Mouse (Mus musculus): ENCODE data around the gene Neurl3. TPM values are rescaled to one million over a fixed set of nuclear protein-coding genes. Genes with fewer than 3 reads are reported as not detected.

Neurl3 gene
- 10.2 and 15.0 TPM in 2 replicates for polyA plus RNA-seq (2012; ENCODE audit: insufficient read depth, low replicate concordance)

GRCm38 (mm10) chr1:36274455-36274854 lies at the start of gene Neurl3:
Gene Neurl3 (minus strand): TSS chr1:36274679.
- peaks cover 6% of the 10 kb centered on the region for H3K27me3 ChIP-seq (replicated peaks)
- peaks cover 86% of the 10 kb centered on the region for H3K4me1 ChIP-seq
- peak within 1 kb of the TSS; percentile 92 for H3K4me3 ChIP-seq (replicated peaks)
- H3K36me3 ChIP-seq (replicated peaks; ENCODE audit: low read length): peaks cover 16% of the 10 kb centered on the region
- TF ChIP-seq GATA1 (IDR thresholded peaks at IDR 0.05; ENCODE audit: borderline replicate concordance, low read length): no peak
- H3K9me3 ChIP-seq: no peaks in the 10 kb centered on the region

- TF ChIP-seq GATA1 (IDR thresholded peaks at IDR 0.05; ENCODE audit: borderline replicate concordance, low read length) (no peak), FLI1 (IDR thresholded peaks at IDR 0.05; ENCODE audit: low read length) (no peak)
- Histone ChIP-seq H3K9me3 (no peaks in the 10 kb centered on the region), H3K27me3 (replicated peaks) (peaks cover 45% of the 10 kb centered on the region), H3K4me3 (replicated peaks) (no peak overlapping the region), H3K4me1 (no peaks in the 10 kb centered on the region), H3K36me3 (replicated peaks; ENCODE audit: low read length) (peaks cover 23% of the 10 kb centered on the region)
Observed at GRCm38 (mm10) chr1:36323746-36324448, 49.4 kb upstream of the Neurl3 start.

GRCm38 (mm10) chr1:36323076-36323475 lies 48.6 kb upstream of the Neurl3 start:
- Histone ChIP-seq H3K4me3 (replicated peaks) (no peak overlapping the region), H3K27me3 (replicated peaks) (peaks cover 53% of the 10 kb centered on the region), H3K9me3 (no peaks in the 10 kb centered on the region), H3K4me1 (no peaks in the 10 kb centered on the region), H3K36me3 (replicated peaks; ENCODE audit: low read length) (peaks cover 23% of the 10 kb centered on the region)
- TF ChIP-seq FLI1 (IDR thresholded peaks at IDR 0.05; ENCODE audit: low read length) (no peak), GATA1 (IDR thresholded peaks at IDR 0.05; ENCODE audit: borderline replicate concordance, low read length) (no peak)

- Histone ChIP-seq H3K9me3 (no peaks in the 10 kb centered on the region), H3K27me3 (replicated peaks) (peaks cover 62% of the 10 kb centered on the region), H3K4me3 (replicated peaks) (no peak overlapping the region), H3K4me1 (no peaks in the 10 kb centered on the region), H3K36me3 (replicated peaks; ENCODE audit: low read length) (peaks cover 17% of the 10 kb centered on the region)
- TF ChIP-seq GATA1 (IDR thresholded peaks at IDR 0.05; ENCODE audit: borderline replicate concordance, low read length) (no peak), FLI1 (IDR thresholded peaks at IDR 0.05; ENCODE audit: low read length) (no peak)
Observed at GRCm38 (mm10) chr1:36321829-36322573, 47.5 kb upstream of the Neurl3 start.

GRCm38 (mm10) chr1:36321164-36321563 lies 46.7 kb upstream of the Neurl3 start:
- Histone ChIP-seq H3K9me3 (no peaks in the 10 kb centered on the region), H3K4me3 (replicated peaks) (no peak overlapping the region), H3K4me1 (no peaks in the 10 kb centered on the region), H3K36me3 (replicated peaks; ENCODE audit: low read length) (peaks cover 17% of the 10 kb centered on the region), H3K27me3 (replicated peaks) (peaks cover 70% of the 10 kb centered on the region)
- TF ChIP-seq FLI1 (IDR thresholded peaks at IDR 0.05; ENCODE audit: low read length) (no peak), GATA1 (IDR thresholded peaks at IDR 0.05; ENCODE audit: borderline replicate concordance, low read length) (no peak)

- H3K36me3 ChIP-seq (replicated peaks; ENCODE audit: low read length): peaks cover 12% of the 10 kb centered on the region
- H3K4me3 ChIP-seq (replicated peaks): no peak overlapping the region
Observed at GRCm38 (mm10) chr1:36315776-36316100, 41.3 kb upstream of the Neurl3 start.

GRCm38 (mm10) chr1:36314959-36315775 lies 40.7 kb upstream of the Neurl3 start:
- H3K36me3 ChIP-seq (replicated peaks; ENCODE audit: low read length): peaks cover 6% of the 10 kb centered on the region
- TF ChIP-seq GATA1 (IDR thresholded peaks at IDR 0.05; ENCODE audit: borderline replicate concordance, low read length) (no peak), FLI1 (IDR thresholded peaks at IDR 0.05; ENCODE audit: low read length) (no peak)
- H3K4me1 ChIP-seq: peaks cover 3% of the 10 kb centered on the region; the same call in 1 of the 2 replicates
- H3K4me3 ChIP-seq (replicated peaks): no peak overlapping the region
- peaks cover 2% of the 10 kb centered on the region; the same call in 1 of the 2 replicates for H3K9me3 ChIP-seq
- H3K27me3 ChIP-seq (replicated peaks): peaks cover 96% of the 10 kb centered on the region

More at GRCm38 (mm10) chr1:36315776-36316100, 41.3 kb upstream of the Neurl3 start:
- Histone ChIP-seq H3K27me3 (replicated peaks) (peaks cover 97% of the 10 kb centered on the region), H3K9me3 (peaks cover 1% of the 10 kb centered on the region; the same call in 1 of the 2 replicates), H3K4me1 (peaks cover 3% of the 10 kb centered on the region; the same call in 1 of the 2 replicates)
- TF ChIP-seq FLI1 (IDR thresholded peaks at IDR 0.05; ENCODE audit: low read length) (no peak), GATA1 (IDR thresholded peaks at IDR 0.05; ENCODE audit: borderline replicate concordance, low read length) (no peak)

GRCm38 (mm10) chr1:36309498-36309901 lies 35.0 kb upstream of the Neurl3 start:
- peak overlapping the region; percentile 93 for H3K4me3 ChIP-seq (replicated peaks)
- no peaks in the 10 kb centered on the region for H3K36me3 ChIP-seq (replicated peaks; ENCODE audit: low read length)
- peaks cover 2% of the 10 kb centered on the region; the same call in 1 of the 2 replicates for H3K9me3 ChIP-seq
- TF ChIP-seq FLI1 (IDR thresholded peaks at IDR 0.05; ENCODE audit: low read length): no peak
- no peak for TF ChIP-seq GATA1 (IDR thresholded peaks at IDR 0.05; ENCODE audit: borderline replicate concordance, low read length)
- peaks cover 30% of the 10 kb centered on the region for H3K4me1 ChIP-seq
- H3K27me3 ChIP-seq (replicated peaks): peaks cover 86% of the 10 kb centered on the region

- no peak for TF ChIP-seq FLI1 (IDR thresholded peaks at IDR 0.05; ENCODE audit: low read length)
- TF ChIP-seq GATA1 (IDR thresholded peaks at IDR 0.05; ENCODE audit: borderline replicate concordance, low read length): no peak
- peaks cover 2% of the 10 kb centered on the region; the same call in 1 of the 2 replicates for H3K9me3 ChIP-seq
- peaks cover 86% of the 10 kb centered on the region for H3K27me3 ChIP-seq (replicated peaks)
- H3K4me1 ChIP-seq: peaks cover 30% of the 10 kb centered on the region
- H3K4me3 ChIP-seq (replicated peaks): peak overlapping the region; percentile 93
- H3K36me3 ChIP-seq (replicated peaks; ENCODE audit: low read length): no peaks in the 10 kb centered on the region
Observed at GRCm38 (mm10) chr1:36308966-36309475, 34.5 kb upstream of the Neurl3 start.
